Mouse (Mus musculus) brain, embryonic 14.5 days (tissue): ENCODE results near the gene Tfap2a.

ENCODE experiments used
- CTCF ChIP-seq: fragments of 200-500 bp; IDR thresholded peaks from 2 replicates; pipeline ENCODE4 v1.5.1; 2012; ENCODE audit warnings: inconsistent platforms, mild to moderate bottlenecking, moderate library complexity, borderline replicate concordance; ENCODE audit not compliant: insufficient read depth, insufficient read length; ENCODE audit errors: extremely low read depth
- POLR2A ChIP-seq: fragments of 200-500 bp; IDR thresholded peaks from 2 replicates; pipeline ENCODE4 v1.6.1; 2012; ENCODE audit warnings: mild to moderate bottlenecking, inconsistent platforms, borderline replicate concordance; ENCODE audit not compliant: poor library complexity, insufficient read depth, insufficient read length, severe bottlenecking; ENCODE audit errors: extremely low read depth

- TF ChIP-seq POLR2A: no peak
- no peak for TF ChIP-seq CTCF
Measured at GRCm38 (mm10) chr13:40711661-40712525, 26.3 kb downstream of the Tfap2a start.
